Mouse (Mus musculus) liver, adult 2 months (tissue): Measurements from ENCODE around the gene Rbfox3.

ENCODE experiments used
- CTCF ChIP-seq: fragments of 200-500 bp; IDR thresholded peaks from 2 replicates; pipeline ENCODE4 v1.5.1; 2011; ENCODE audit warnings: low read depth, low read length, control low read depth
- POLR2A ChIP-seq: fragments of 200-500 bp; IDR thresholded peaks from 2 replicates; pipeline ENCODE4 v1.6.1; 2011; ENCODE audit warnings: low read length, control low read depth; ENCODE audit not compliant: insufficient read depth; ENCODE audit errors: extremely low read depth

GRCm38 (mm10) chr11:118502990-118503389, 408.4 kb downstream of the Rbfox3 start:
- TF ChIP-seq CTCF (no peak), POLR2A (no peak)
